18 mouse cellular contexts compared by ENCODE assay signal in genomic region chr19:55503771-55504170, GRCm38 (mm10).
A peak's percentile ranks its signal among the peaks of the same experiment; 100 is the strongest.
DNase-seq lines count a peak whose midpoint lies in the region; ATAC-seq and TF ChIP-seq lines count a peak whose summit lies in the region.
"Had no signal": no experiment of that assay in that cellular context is flagged by ENCODE, and none has a peak within 500 bp of the region (broad histone marks: within the 10 kb centered on the region; RNA-seq: fewer than 3 reads in every experiment).

No protein-coding gene starts in this region.

- H3K4me2 ChIP-seq in heart, embryonic 13.5 days: 0 out of 2 replicates have a peak overlapping the region, but pooled peaks have one; percentile 2
- no peak overlapping the region for H3K4me2 ChIP-seq in kidney, postnatal 0 days (ENCODE audit: low read length)
- H3K4me2 ChIP-seq in stomach, postnatal 0 days (replicated peaks; ENCODE audit: low read depth): no peak overlapping the region
- H3K4me2 ChIP-seq: hindbrain, embryonic 12.5 days; limb, embryonic 12.5 days; neural tube, embryonic 13.5 days had no signal

- WGBS in heart, embryonic 13.5 days: 57% methylated on average over 4 of the region's 4 CpGs
- 58% methylated on average over 4 of the region's 4 CpGs for WGBS in kidney, postnatal 0 days
- WGBS in stomach, postnatal 0 days: 69% methylated on average over 4 of the region's 4 CpGs

- no peak overlapping the region for H3K4me3 ChIP-seq in heart, embryonic 13.5 days
- no peak overlapping the region for H3K4me3 ChIP-seq in ES-Bruce4 (ENCODE audit: low read depth, low read length)
- no peak overlapping the region for H3K4me3 ChIP-seq in kidney, postnatal 0 days (replicated peaks; ENCODE audit: low read depth, low read length)
- no peak overlapping the region for H3K4me3 ChIP-seq in stomach, postnatal 0 days (ENCODE audit: low read depth, low read length)
- H3K4me3 ChIP-seq: hindbrain, embryonic 12.5 days; limb, embryonic 12.5 days; neural tube, embryonic 13.5 days had no signal

- TF ChIP-seq EP300 in ES-Bruce4 (IDR thresholded peaks at IDR 0.05; ENCODE audit: insufficient read depth, low read depth, low read length): no peak
- no peak for TF ChIP-seq EP300 in stomach, postnatal 0 days (optimal IDR thresholded peaks at IDR 0.05)

- no peak for DNase-seq in heart, adult 18-20 months
- DNase-seq in adrenal gland, postnatal 10 days: peak; percentile 28
- peak; percentile 29 for DNase-seq in kidney, postnatal 0 days (ENCODE audit: low spot score)
- no peak for DNase-seq in MN1 (ENCODE audit: low spot score)
- DNase-seq in stomach, postnatal 0 days (ENCODE audit: low spot score): no peak
- DNase-seq: cerebellum, adult 9-10 months; embryo, embryonic 11 days; forebrain, postnatal 0 days; lung, adult 2 months; right cerebral cortex, adult 18-20 months had no signal

- peaks cover 17% of the 10 kb centered on the region for H3K36me3 ChIP-seq in heart, embryonic 13.5 days
- H3K36me3 ChIP-seq in ES-Bruce4 (ENCODE audit: control insufficient read depth, insufficient read depth, low read length, poor library complexity, severe bottlenecking): no peaks in the 10 kb centered on the region
- 0 out of 2 replicates have a peak, but pooled peaks cover 3% of the 10 kb centered on the region for H3K36me3 ChIP-seq in kidney, postnatal 0 days (ENCODE audit: insufficient read depth, low read length)
- peaks cover 2% of the 10 kb centered on the region; the same call in 1 of the 2 replicates for H3K36me3 ChIP-seq in stomach, postnatal 0 days (ENCODE audit: control insufficient read depth, insufficient read depth, low read length)
- H3K36me3 ChIP-seq: limb, embryonic 12.5 days had no signal

- peaks cover 23% of the 10 kb centered on the region for H3K4me1 ChIP-seq in heart, embryonic 13.5 days
- H3K4me1 ChIP-seq in ES-Bruce4 (ENCODE audit: control insufficient read depth, insufficient read depth, low read length): peaks cover 1% of the 10 kb centered on the region
- H3K4me1 ChIP-seq in kidney, postnatal 0 days (replicated peaks; ENCODE audit: insufficient read depth, low read length): peaks cover 5% of the 10 kb centered on the region; the same call in 1 of the 2 replicates
- H3K4me1 ChIP-seq in stomach, postnatal 0 days (replicated peaks; ENCODE audit: control insufficient read depth, insufficient read depth): no peaks in the 10 kb centered on the region

- no peaks in the 10 kb centered on the region for H3K9me3 ChIP-seq in heart, embryonic 13.5 days
- no peaks in the 10 kb centered on the region for H3K9me3 ChIP-seq in ES-Bruce4 (replicated peaks; ENCODE audit: control insufficient read depth, insufficient read depth, low read length, poor library complexity, severe bottlenecking)
- no peaks in the 10 kb centered on the region for H3K9me3 ChIP-seq in kidney, postnatal 0 days (replicated peaks; ENCODE audit: low read length)
- no peaks in the 10 kb centered on the region for H3K9me3 ChIP-seq in stomach, postnatal 0 days (ENCODE audit: control insufficient read depth, low read length)
- H3K9me3 ChIP-seq: hindbrain, embryonic 12.5 days; limb, embryonic 12.5 days; neural tube, embryonic 13.5 days had no signal

- H3K9ac ChIP-seq in heart, embryonic 13.5 days: no peak overlapping the region
- H3K9ac ChIP-seq in ES-Bruce4 (ENCODE audit: low read depth, poor library complexity, severe bottlenecking): no peak overlapping the region
- no peak overlapping the region for H3K9ac ChIP-seq in kidney, postnatal 0 days (ENCODE audit: low read depth, low read length)
- H3K9ac ChIP-seq in stomach, postnatal 0 days (ENCODE audit: low read length): no peak overlapping the region
- H3K9ac ChIP-seq: forebrain, postnatal 0 days; hindbrain, embryonic 12.5 days; limb, embryonic 12.5 days; neural tube, embryonic 13.5 days had no signal

- H3K27me3 ChIP-seq in heart, embryonic 13.5 days (replicated peaks): no peaks in the 10 kb centered on the region
- no peaks in the 10 kb centered on the region for H3K27me3 ChIP-seq in ES-Bruce4 (ENCODE audit: control insufficient read depth, insufficient read depth, low read length, poor library complexity, severe bottlenecking)
- no peaks in the 10 kb centered on the region for H3K27me3 ChIP-seq in kidney, postnatal 0 days (ENCODE audit: insufficient read depth, low read length)
- no peaks in the 10 kb centered on the region for H3K27me3 ChIP-seq in stomach, postnatal 0 days (ENCODE audit: control insufficient read depth, insufficient read depth, low read length)
- H3K27me3 ChIP-seq: hindbrain, embryonic 12.5 days; limb, embryonic 12.5 days; neural tube, embryonic 13.5 days had no signal

- no peak for TF ChIP-seq POLR2A in ES-Bruce4 (IDR thresholded peaks at IDR 0.05; ENCODE audit: insufficient read depth, low read length)

- TF ChIP-seq CTCF in ES-Bruce4 (IDR thresholded peaks at IDR 0.05; ENCODE audit: low read depth, low read length): peak; percentile 7
- TF ChIP-seq CTCF in kidney, postnatal 0 days (IDR thresholded peaks at IDR 0.05; ENCODE audit: low read depth): peak; percentile 23; the same call in 1 of the 2 replicates
- no peak for TF ChIP-seq CTCF in stomach, postnatal 0 days (IDR thresholded peaks at IDR 0.05; ENCODE audit: low read depth)

- ATAC-seq in heart, embryonic 13.5 days (ENCODE audit: extremely low read depth, insufficient number of reproducible peaks, low FRiP score, low TSS enrichment): no peak
- no peak for ATAC-seq in kidney, postnatal 0 days (replicated peaks; ENCODE audit: low FRiP score, low read depth)
- ATAC-seq in granulocyte monocyte progenitor cell, adult 5-6 weeks (replicated peaks; ENCODE audit: poor library complexity, severe bottlenecking): no peak
- no peak for ATAC-seq in stomach, postnatal 0 days (ENCODE audit: low FRiP score, low TSS enrichment)
- ATAC-seq: activated CD4-positive, CD25-positive, alpha-beta regulatory T cell, adult 4 months; forebrain, postnatal 0 days had no signal

- no peak overlapping the region for H3K27ac ChIP-seq in heart, embryonic 13.5 days (replicated peaks)
- H3K27ac ChIP-seq in ES-Bruce4 (ENCODE audit: insufficient read depth, low read length): no peak overlapping the region
- no peak overlapping the region for H3K27ac ChIP-seq in kidney, postnatal 0 days
- no peak overlapping the region for H3K27ac ChIP-seq in stomach, postnatal 0 days (replicated peaks)
- H3K27ac ChIP-seq: hindbrain, embryonic 12.5 days; limb, embryonic 12.5 days; macrophage; neural tube, embryonic 13.5 days had no signal

Comparison
In these comparisons a context has a peak if more than half of its experiments do, and no peak if none do; other contexts are left out.
1. DNase-seq: peak in adrenal gland, postnatal 10 days (single experiment) and kidney, postnatal 0 days (single experiment); none in heart, adult 18-20 months (0 of 2), MN1 (single experiment) and stomach, postnatal 0 days (single experiment).